Comparison of ENCODE assay signal across 8 mouse cellular contexts in the genomic region with DNA sequence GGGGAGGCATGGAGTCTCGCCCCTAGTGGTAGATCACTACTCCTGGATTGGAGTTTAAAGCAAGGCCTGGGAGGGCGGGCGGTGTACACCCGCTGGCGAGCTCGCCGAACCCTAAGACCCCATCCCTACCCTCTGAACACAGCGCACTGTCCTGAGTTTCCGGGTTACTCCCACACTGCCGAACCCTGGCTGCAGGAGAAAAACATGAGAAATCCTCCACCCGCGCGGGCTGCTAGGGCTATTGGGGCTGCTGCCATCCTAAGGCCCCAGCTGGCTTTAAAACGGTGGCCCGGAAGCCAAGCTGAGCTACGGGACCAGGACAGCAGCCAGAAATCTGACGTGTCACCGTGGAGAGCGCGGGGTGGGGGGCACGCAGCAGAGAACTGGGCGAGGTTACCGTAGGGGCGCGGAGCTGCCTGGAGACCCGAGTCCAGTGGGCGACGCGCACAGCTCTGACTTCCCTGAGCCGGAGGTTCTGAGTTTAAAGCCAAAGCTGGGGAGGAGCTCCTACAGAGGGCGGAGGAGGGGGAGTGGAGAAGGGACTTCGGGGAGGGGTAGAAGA. TPM values are rescaled to one million over a fixed set of nuclear protein-coding genes. Genes with fewer than 3 reads are reported as not detected.
DNase-seq lines count a peak whose midpoint lies in the region; ATAC-seq and TF ChIP-seq lines count a peak whose summit lies in the region.

A gene (minus strand): TSS at position 546 of the 562 bp plus-strand sequence.

- TF ChIP-seq CTCF in lung, postnatal 0 days (IDR thresholded peaks at IDR 0.05) = peak; percentile 65

- ATAC-seq in hindbrain, embryonic 13.5 days (ENCODE audit: low FRiP score) = peak; percentile 92
- peak; percentile 91 for ATAC-seq in lung, postnatal 0 days

- no peak for TF ChIP-seq EP300 in lung, postnatal 0 days (IDR thresholded peaks at IDR 0.05)

- under 1% methylated on average over 32 of the region's 32 CpGs for WGBS in hindbrain, embryonic 13.5 days
- WGBS in lung, postnatal 0 days = 1% methylated on average over 32 of the region's 32 CpGs

- peaks cover 6% of the 10 kb centered on the region for H3K4me1 ChIP-seq in hindbrain, embryonic 13.5 days (replicated peaks)
- H3K4me1 ChIP-seq in lung, postnatal 0 days (ENCODE audit: insufficient read depth, low read depth, low read length) = peaks cover 3% of the 10 kb centered on the region; the same call in 1 of the 2 replicates

- peak within 1 kb of the TSS; percentile 73 for H3K27ac ChIP-seq in hindbrain, embryonic 13.5 days
- peak within 1 kb of the TSS; percentile 84 for H3K27ac ChIP-seq in lung, postnatal 0 days (ENCODE audit: low read length)

- 0 out of 2 replicates have a peak, but pooled peaks cover 3% of the 10 kb centered on the region for H3K27me3 ChIP-seq in hindbrain, embryonic 13.5 days
- no peaks in the 10 kb centered on the region for H3K27me3 ChIP-seq in lung, postnatal 0 days (replicated peaks; ENCODE audit: insufficient read depth, low read length)

- peak; percentile 75 for DNase-seq in ZHBTc4 (ENCODE audit: low read depth, low spot score)
- DNase-seq in cerebellum, postnatal 36 days = peak; percentile 78
- DNase-seq in gastrocnemius, adult 18-20 months (ENCODE audit: low spot score) = peak; percentile 71
- DNase-seq in layer of hippocampus, postnatal 25 days (ENCODE audit: extremely low spot score in 1 of 2, low spot score in 1 of 2) = peak; percentile 54 to 56
- DNase-seq in lung, postnatal 0 days (ENCODE audit: low spot score) = peak; percentile 84
- DNase-seq in ovary, postnatal 10 days (ENCODE audit: low spot score) = peak; percentile 70
- peak; percentile 66 for DNase-seq in thymus, postnatal 36 days

- peak within 1 kb of the TSS; percentile 79 for H3K4me2 ChIP-seq in hindbrain, embryonic 13.5 days
- peak within 1 kb of the TSS; percentile 88 for H3K4me2 ChIP-seq in lung, postnatal 0 days (replicated peaks; ENCODE audit: low read depth, low read length)

- H3K4me3 ChIP-seq in hindbrain, embryonic 13.5 days = peak within 1 kb of the TSS; percentile 54
- H3K4me3 ChIP-seq in lung, postnatal 0 days (ENCODE audit: low read depth, low read length) = peak within 1 kb of the TSS; percentile 64

- peak within 1 kb of the TSS; percentile 82 for H3K9ac ChIP-seq in hindbrain, embryonic 13.5 days
- H3K9ac ChIP-seq in lung, postnatal 0 days (replicated peaks; ENCODE audit: low read depth) = peak within 1 kb of the TSS; percentile 76

- H3K36me3 ChIP-seq in hindbrain, embryonic 13.5 days = no peaks in the 10 kb centered on the region
- no peaks in the 10 kb centered on the region for H3K36me3 ChIP-seq in lung, postnatal 0 days (ENCODE audit: insufficient read depth, low read length)

- H3K9me3 ChIP-seq in hindbrain, embryonic 13.5 days = no peaks in the 10 kb centered on the region
- no peaks in the 10 kb centered on the region for H3K9me3 ChIP-seq in lung, postnatal 0 days (ENCODE audit: low read length)

RNA-seq across cellular contexts. Expression of the gene that starts here (rescaled TPM):
- total RNA-seq in gastrocnemius, adult 18-20 months (2021) = 1 to 10 TPM; 7.6 to 9.2 TPM
- polyA plus RNA-seq in hindbrain, embryonic 13.5 days (2015; fragmentation: Nextera tagmentation; extraction: Ambion mirVana) = 4.2 and 4.6 TPM in 2 replicates
- 1 to 10 TPM; 3.7 TPM for total RNA-seq in layer of hippocampus, postnatal 25 days (2021)
- 15.0 and 15.4 TPM in 2 replicates for polyA plus RNA-seq in lung, postnatal 0 days (2015; fragmentation: Nextera tagmentation; extraction: Ambion mirVana)

Comparison
In these comparisons a context has a peak if more than half of its experiments do, and no peak if none do; other contexts are left out.
1. Peak in every context shown above with its lines: DNase-seq, ATAC-seq, H3K4me3 ChIP-seq and H3K27ac ChIP-seq.